Mouse (Mus musculus) midbrain, postnatal 0 days (tissue): ENCODE measurements around the gene Srp54c. TPM values are rescaled to one million over a fixed set of nuclear protein-coding genes. Genes with fewer than 3 reads are reported as not detected.
A peak's percentile ranks its signal among the peaks of the same experiment; 100 is the strongest.
"Not testable (repeated sequence)": the region's sequence is repeated elsewhere in the genome, so short reads cannot be mapped to it uniquely, and the experiment has no call there.

Experiments used
- ATAC-seq: fragments of 200-750 bp; cut with Nextera tagmentation; 2 replicates; pipeline ENCODE4 v1.8.0; 2017; ENCODE audit warnings: moderate number of reproducible peaks, mild to moderate bottlenecking, moderate TSS enrichment, moderate library complexity; ENCODE audit not compliant: low FRiP score
- DNase-seq: peaks from one replicate; pipeline ENCODE4 v3.0.0-alpha.2; 2015; ENCODE audit warnings: low spot score
- H3K27ac ChIP-seq: fragments of 300-500 bp; sonication (generic); 2 replicates; pipeline ENCODE4 v1.5.1; 2014; ENCODE audit warnings: low read depth, mild to moderate bottlenecking, low read length, mixed read lengths
- H3K27me3 ChIP-seq: fragments of 300-500 bp; sonication (generic); 2 replicates; pipeline ENCODE4 v1.6.1; 2014; ENCODE audit warnings: low read length, control low read depth, mixed read lengths; ENCODE audit not compliant: insufficient read depth
- H3K36me3 ChIP-seq: fragments of 300-500 bp; sonication (generic); 2 replicates; pipeline ENCODE4 v1.6.1; 2014; ENCODE audit warnings: low read length, control low read depth, mixed read lengths; ENCODE audit not compliant: insufficient read depth
- H3K4me1 ChIP-seq: fragments of 300-500 bp; sonication (generic); 2 replicates; pipeline ENCODE4 v1.6.1; 2014; ENCODE audit warnings: mild to moderate bottlenecking, control low read depth, antibody characterized with exemption, low read length, mixed read lengths; ENCODE audit not compliant: insufficient read depth
- H3K4me2 ChIP-seq: fragments of 300-500 bp; sonication (generic); 2 replicates; pipeline ENCODE4 v1.6.1; 2014; ENCODE audit warnings: low read depth, mild to moderate bottlenecking, low read length, mixed read lengths; ENCODE audit not compliant: poor library complexity, severe bottlenecking
- H3K4me3 ChIP-seq: fragments of 300-500 bp; sonication (generic); 2 replicates; pipeline ENCODE4 v1.5.1; 2014; ENCODE audit warnings: low read depth, mild to moderate bottlenecking, low read length, moderate library complexity
- H3K9ac ChIP-seq: fragments of 300-500 bp; sonication (generic); replicated peaks from 2 replicates; pipeline ENCODE4 v1.6.1; 2014; ENCODE audit warnings: mild to moderate bottlenecking, low read length, moderate library complexity, mixed read lengths; ENCODE audit not compliant: poor library complexity, severe bottlenecking
- H3K9me3 ChIP-seq: fragments of 300-500 bp; sonication (generic); 2 replicates; pipeline ENCODE4 v1.6.1; 2016; ENCODE audit warnings: low read length, control low read depth
- CTCF ChIP-seq: IDR thresholded peaks from 2 replicates; pipeline ENCODE4 v1.5.1; 2016; ENCODE audit warnings: antibody characterized with exemption, mild to moderate bottlenecking
- WGBS: fragments of 180-500 bp; shearing (Covaris S2); extraction: QIAGEN DNeasy Blood & Tissue Kit; methylation state at CpG from one replicate; pipeline ENCODE4 v1.1.7; 2014; 5-methylcytosine and 5-hydroxymethylcytosine counted together
- polyA plus RNA-seq: library from polyadenylated mRNA; unstranded; fragments of >200 nt; fragmentation: Nextera tagmentation; extraction: Ambion mirVana; gene quantifications from 2 replicates; pipeline ENCODE4 v1.2.1, GENCODE M21; 2015
- total RNA-seq: library from RNA; depleted of rRNA; stranded (reverse); fragments of >200 nt; gene quantifications from 2 replicates; pipeline ENCODE4 v1.2.3, GENCODE M21; 2014

The Srp54c gene
- total and polyA plus RNA-seq, 2 experiments from 2014 or later, result 44.4 to 86.5 TPM

DNA sequence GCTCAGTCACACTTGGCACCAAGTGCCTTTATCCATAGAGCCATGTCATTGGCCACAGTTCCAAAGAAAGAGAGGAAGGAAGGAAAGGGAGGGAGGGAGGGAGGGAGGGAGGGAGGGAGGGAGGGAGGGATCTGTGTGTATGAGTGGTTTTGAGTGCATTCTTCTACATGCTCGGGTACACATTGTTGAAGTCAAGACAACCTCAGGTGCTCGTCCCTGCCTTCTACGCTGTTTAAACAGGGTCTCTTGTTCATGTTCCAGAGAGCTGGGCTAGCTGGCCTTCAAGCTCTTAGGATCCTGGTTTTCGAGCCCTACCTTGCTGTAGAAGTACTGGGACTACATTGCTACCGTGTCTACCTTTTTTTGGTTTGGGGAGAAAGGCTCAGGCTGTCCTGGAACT is 33.4 kb downstream of the Srp54c start:
- H3K36me3 ChIP-seq, result not testable (repeated sequence)

DNA sequence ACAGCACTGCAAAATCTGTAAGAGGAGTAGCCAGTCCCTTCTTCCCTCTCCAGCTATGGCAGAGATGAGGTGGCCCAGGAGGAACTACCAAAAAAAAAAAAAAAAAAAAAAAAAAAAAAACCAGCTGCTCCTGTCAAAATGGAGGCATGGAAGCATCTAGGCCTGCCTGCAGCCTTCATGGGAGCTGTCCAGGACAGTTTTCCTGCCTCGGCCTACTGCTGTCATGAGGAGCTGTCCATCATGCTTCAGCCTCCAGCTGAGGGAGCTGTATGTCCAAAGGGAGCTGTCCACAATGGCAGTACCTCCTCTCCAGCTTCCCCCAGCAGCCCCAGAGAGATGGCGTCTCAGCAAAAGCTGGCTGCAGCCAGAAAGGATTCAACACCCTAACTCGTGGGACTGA is 42.3 kb downstream of the Srp54c start:
- H3K4me3 ChIP-seq, result no peak overlapping the region
- H3K4me1 ChIP-seq, result no peaks in the 10 kb centered on the region
- H3K4me2 ChIP-seq, result no peak overlapping the region
- TF ChIP-seq CTCF, result no peak
- no peaks in the 10 kb centered on the region for H3K27me3 ChIP-seq
- no peak for DNase-seq
- ATAC-seq, result no peak
- no peak overlapping the region for H3K27ac ChIP-seq
- WGBS, result 84% methylated on average over 3 of the region's 3 CpGs
- H3K9me3 ChIP-seq, result no peaks in the 10 kb centered on the region
- H3K36me3 ChIP-seq, result no peaks in the 10 kb centered on the region
- H3K9ac ChIP-seq, result no peak overlapping the region

More for the DNA sequence above, 33.4 kb downstream of the Srp54c start:
- ATAC-seq, H3K27me3 ChIP-seq, H3K9ac ChIP-seq, H3K4me1 ChIP-seq, H3K27ac ChIP-seq, H3K4me3 ChIP-seq, H3K9me3 ChIP-seq, H3K4me2 ChIP-seq, DNase-seq: not testable (repeated sequence)
- WGBS, result no CpG with 5 or more reads among the region's 5 CpGs

DNA sequence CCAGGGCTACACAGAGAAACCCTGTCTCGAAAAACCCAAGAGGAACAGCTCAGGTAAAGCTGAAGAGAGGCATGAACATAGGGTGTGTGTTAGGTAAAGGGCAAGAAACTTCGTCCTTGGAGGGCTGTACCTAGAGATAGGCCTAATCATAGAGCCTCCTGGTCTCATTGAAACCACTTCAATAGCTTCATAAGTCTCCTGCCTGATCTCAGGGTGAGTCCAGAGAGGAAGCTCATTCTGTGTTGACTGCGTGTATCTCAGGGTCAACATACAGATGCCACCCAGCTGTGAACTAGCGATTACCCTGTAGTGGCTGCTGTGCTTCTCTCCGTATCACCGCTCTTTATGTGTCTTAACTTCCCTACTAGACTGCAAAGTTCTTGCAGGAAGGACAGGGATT is 47.6 kb downstream of the Srp54c start:
- 94% methylated on average over 3 of the region's 6 CpGs for WGBS
- not testable (repeated sequence) for DNase-seq

DNA sequence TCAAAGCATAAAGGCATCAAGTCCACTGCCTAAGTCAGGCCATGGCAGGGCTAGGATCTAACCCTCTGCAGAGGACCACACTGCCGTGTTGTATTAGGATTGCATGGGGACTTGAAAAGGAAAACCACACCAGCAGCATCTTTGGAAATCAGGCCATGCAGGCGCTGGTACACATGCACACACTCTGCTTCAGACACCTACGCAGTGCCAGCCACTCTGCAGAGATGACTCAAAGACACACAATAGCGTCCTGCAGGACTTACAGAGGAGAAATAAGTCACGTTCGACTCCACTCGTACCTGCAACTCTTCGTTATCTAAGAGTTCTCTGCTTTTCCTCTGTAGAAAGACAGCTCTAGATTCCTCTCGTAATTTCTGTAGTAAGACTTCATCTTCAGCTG is 68.1 kb downstream of the Srp54c start:
- Histone ChIP-seq H3K4me3 (no peak overlapping the region), H3K9ac (no peak overlapping the region), H3K27ac (no peak overlapping the region), H3K9me3 (no peaks in the 10 kb centered on the region), H3K4me2 (no peak overlapping the region), H3K36me3 (peaks cover 42% of the 10 kb centered on the region), H3K4me1 (peaks cover 17% of the 10 kb centered on the region), H3K27me3 (no peaks in the 10 kb centered on the region)
- TF ChIP-seq CTCF, result no peak
- no peak for DNase-seq
- no peak for ATAC-seq
- WGBS, result 94% methylated on average over 9 of the region's 9 CpGs

More for the DNA sequence above, 47.6 kb downstream of the Srp54c start:
- H3K9ac ChIP-seq, H3K4me3 ChIP-seq, H3K4me2 ChIP-seq, H3K4me1 ChIP-seq, H3K36me3 ChIP-seq, ATAC-seq, H3K27ac ChIP-seq, H3K27me3 ChIP-seq, H3K9me3 ChIP-seq: not testable (repeated sequence)

DNA sequence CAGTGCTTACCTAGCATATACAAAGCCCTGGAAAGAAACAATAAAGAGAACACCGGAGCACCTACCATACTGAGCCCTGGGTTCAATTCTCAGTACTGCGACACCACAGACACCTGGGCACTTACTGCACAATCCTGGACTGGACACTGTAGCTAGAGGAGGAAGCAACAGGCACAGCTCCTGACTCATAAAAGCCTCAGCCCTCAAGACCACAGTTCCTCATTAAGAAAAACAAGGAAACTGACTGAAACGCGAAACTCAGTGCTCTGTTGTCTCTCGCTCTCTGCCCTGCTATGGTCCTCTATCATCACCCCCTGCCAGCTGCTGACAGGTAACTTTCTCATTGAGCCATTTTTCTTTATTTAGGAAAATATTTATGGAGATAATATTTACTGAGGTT is 69.4 kb downstream of the Srp54c start, which contains the start of gene 1110008L16Rik:
1110008L16Rik (plus strand) TSS at position 242 of the 400 bp plus-strand sequence.
- no peak within 1 kb of the TSS for H3K9ac ChIP-seq
- peaks cover 22% of the 10 kb centered on the region for H3K4me1 ChIP-seq
- H3K27me3 ChIP-seq, result no peaks in the 10 kb centered on the region
- H3K4me2 ChIP-seq, result no peak within 1 kb of the TSS
- ATAC-seq (no peak), DNase-seq (no peak)
- H3K36me3 ChIP-seq, result peaks cover 32% of the 10 kb centered on the region
- no peaks in the 10 kb centered on the region for H3K9me3 ChIP-seq
- H3K4me3 ChIP-seq, result no peak within 1 kb of the TSS
- H3K27ac ChIP-seq, result no peak within 1 kb of the TSS
- no peak for TF ChIP-seq CTCF
- WGBS, result 86% methylated on average over 5 of the region's 5 CpGs

DNA sequence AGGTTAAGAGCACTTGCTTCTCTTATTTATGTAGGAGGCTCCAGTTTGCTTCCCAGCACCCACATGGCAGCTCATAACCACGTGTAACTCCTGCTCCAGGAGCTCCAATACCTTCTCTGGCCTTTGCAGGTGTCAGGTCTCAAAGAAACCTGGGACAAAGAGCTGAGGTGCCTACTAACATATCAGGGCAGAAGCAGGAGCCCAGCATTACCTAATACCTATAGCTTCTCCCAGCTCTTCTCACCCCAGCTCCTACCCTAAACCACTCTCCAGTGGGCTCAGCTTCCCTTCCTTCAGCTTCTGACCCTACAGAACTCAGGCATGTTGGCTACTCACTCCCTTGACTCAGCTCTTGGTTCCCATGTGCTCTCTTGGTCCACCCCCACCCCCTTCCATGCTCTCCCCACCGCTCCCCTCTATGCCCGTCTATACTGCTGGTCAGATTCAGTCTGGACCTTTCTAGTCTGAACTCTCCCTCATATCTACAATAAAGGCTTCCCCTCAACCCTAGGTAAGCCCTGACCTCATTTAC is 70.9 kb downstream of the Srp54c start:
- peak overlapping the region; percentile 67 for H3K4me2 ChIP-seq
- TF ChIP-seq CTCF, result no peak
- no peaks in the 10 kb centered on the region for H3K9me3 ChIP-seq
- H3K27ac ChIP-seq, result no peak overlapping the region
- ATAC-seq, result no peak
- peak overlapping the region; percentile 48; the same call in 1 of the 2 replicates for H3K4me3 ChIP-seq
- peaks cover 25% of the 10 kb centered on the region for H3K4me1 ChIP-seq
- no peaks in the 10 kb centered on the region for H3K27me3 ChIP-seq
- peaks cover 24% of the 10 kb centered on the region for H3K36me3 ChIP-seq
- DNase-seq, result no peak
- peak overlapping the region; percentile 4; the same call in 1 of the 2 replicates for H3K9ac ChIP-seq
- WGBS, result 93% methylated on average over 3 of the region's 3 CpGs
